Mouse (Mus musculus) cerebellum, adult 2 months (tissue): ENCODE results near the gene Cdkn1c. TPM values are rescaled to one million over a fixed set of nuclear protein-coding genes. Genes with fewer than 3 reads are reported as not detected.

Experiments
- DNase-seq, 2 experiments: peaks; one replicate each; pipeline ENCODE4 v3.0.0; 2021
- H3K27ac ChIP-seq: fragments of 200-500 bp; 2 replicates; pipeline ENCODE4 v1.5.1; 2012; ENCODE audit warnings: low read length, control low read depth, inconsistent platforms; ENCODE audit not compliant: insufficient read depth
- H3K27me3 ChIP-seq: fragments of 200-500 bp; 2 replicates; pipeline ENCODE4 v1.6.1; 2012; ENCODE audit warnings: inconsistent platforms, mild to moderate bottlenecking, low read length, moderate library complexity; ENCODE audit not compliant: control insufficient read depth, insufficient read depth
- H3K4me1 ChIP-seq: fragments of 200-500 bp; 2 replicates; pipeline ENCODE4 v1.6.1; 2011; ENCODE audit warnings: low read length; ENCODE audit not compliant: control insufficient read depth, insufficient read depth
- H3K4me3 ChIP-seq: fragments of 200-500 bp; replicated peaks from 2 replicates; pipeline ENCODE3; 2011; ENCODE audit warnings: mild to moderate bottlenecking, low read depth, low read length, control low read depth; ENCODE audit not compliant: insufficient read depth
- CTCF ChIP-seq: fragments of 200-500 bp; IDR thresholded peaks from 2 replicates; pipeline ENCODE4 v1.5.1; 2011; ENCODE audit warnings: low read depth, mild to moderate bottlenecking, control low read depth, low read length, moderate library complexity, borderline replicate concordance; ENCODE audit not compliant: insufficient read depth
- POLR2A ChIP-seq: fragments of 200-500 bp; IDR thresholded peaks from 2 replicates; pipeline ENCODE4 v1.6.1; 2011; ENCODE audit warnings: low read length, control low read depth, borderline replicate concordance; ENCODE audit not compliant: insufficient read depth
- WGBS: fragments of 180-500 bp; shearing (Covaris S2); methylation state at CpG from one replicate; pipeline ENCODE4 v1.1.7; 2018; 5-methylcytosine and 5-hydroxymethylcytosine counted together
- polyA plus RNA-seq: library from polyadenylated mRNA; depleted of rRNA; stranded (reverse); fragments of >200 nt; gene quantifications from 2 replicates; pipeline ENCODE4 v1.2.3, GENCODE M21; 2012

The Cdkn1c gene
- polyA plus RNA-seq, 1 experiment, result 8.2 TPM

GRCm38 (mm10) chr7:143481806-143482387 lies 21.0 kb upstream of the Cdkn1c start:
- 42% methylated on average over 5 of the region's 5 CpGs for WGBS
- no peak for TF ChIP-seq POLR2A
- TF ChIP-seq CTCF, result no peak
- H3K27ac ChIP-seq, result no peak overlapping the region
- H3K27me3 ChIP-seq, result no peaks in the 10 kb centered on the region
- no peak for DNase-seq
- H3K4me1 ChIP-seq, result no peaks in the 10 kb centered on the region
- no peak overlapping the region for H3K4me3 ChIP-seq

GRCm38 (mm10) chr7:143480498-143480897 lies 19.6 kb upstream of the Cdkn1c start:
- Histone ChIP-seq H3K4me1 (no peaks in the 10 kb centered on the region), H3K4me3 (no peak overlapping the region), H3K27ac (no peak overlapping the region), H3K27me3 (no peaks in the 10 kb centered on the region)
- 25% methylated on average over 13 of the region's 13 CpGs for WGBS
- TF ChIP-seq CTCF (peak; percentile 38; the same call in 1 of the 2 replicates), POLR2A (no peak)
- no peak for DNase-seq

GRCm38 (mm10) chr7:143477800-143478199 lies 16.9 kb upstream of the Cdkn1c start:
- no peak overlapping the region for H3K4me3 ChIP-seq
- no peaks in the 10 kb centered on the region for H3K4me1 ChIP-seq
- WGBS, result 77% methylated on average over 5 of the region's 5 CpGs
- H3K27ac ChIP-seq, result no peak overlapping the region
- no peaks in the 10 kb centered on the region for H3K27me3 ChIP-seq
- TF ChIP-seq POLR2A (no peak), CTCF (no peak)
- no peak for DNase-seq

GRCm38 (mm10) chr7:143476702-143477335 lies 16.0 kb upstream of the Cdkn1c start:
- Histone ChIP-seq H3K4me1 (no peaks in the 10 kb centered on the region), H3K4me3 (no peak overlapping the region), H3K27ac (no peak overlapping the region), H3K27me3 (no peaks in the 10 kb centered on the region)
- DNase-seq, result no peak
- no peak for TF ChIP-seq POLR2A
- TF ChIP-seq CTCF, result no peak
- WGBS, result 85% methylated on average over 3 of the region's 3 CpGs

GRCm38 (mm10) chr7:143475876-143476275 lies 15.0 kb upstream of the Cdkn1c start:
- TF ChIP-seq CTCF (no peak), POLR2A (no peak)
- WGBS, result 67% methylated on average over 11 of the region's 11 CpGs

GRCm38 (mm10) chr7:143474811-143475210 lies 14.0 kb upstream of the Cdkn1c start:
- no peak overlapping the region for H3K4me3 ChIP-seq
- TF ChIP-seq POLR2A, result no peak
- no peak for TF ChIP-seq CTCF
- WGBS, result 28% methylated on average over 10 of the region's 10 CpGs
- H3K27me3 ChIP-seq, result no peaks in the 10 kb centered on the region
- H3K27ac ChIP-seq, result no peak overlapping the region
- DNase-seq, result no peak
- no peaks in the 10 kb centered on the region for H3K4me1 ChIP-seq

More at GRCm38 (mm10) chr7:143475876-143476275, 15.0 kb upstream of the Cdkn1c start:
- no peaks in the 10 kb centered on the region for H3K27me3 ChIP-seq
- H3K4me1 ChIP-seq, result no peaks in the 10 kb centered on the region
- H3K4me3 ChIP-seq, result no peak overlapping the region
- H3K27ac ChIP-seq, result no peak overlapping the region
- DNase-seq, result no peak

- WGBS, result 42% methylated on average over 4 of the region's 4 CpGs
Observed at GRCm38 (mm10) chr7:143473347-143474101, 12.7 kb upstream of the Cdkn1c start, which contains the start of gene Slc22a18. Gene Slc22a18 (plus strand): TSS chr7:143473736.

GRCm38 (mm10) chr7:143469946-143470345 lies 9.1 kb upstream of the Cdkn1c start:
- TF ChIP-seq CTCF, result peak; percentile 82
- TF ChIP-seq POLR2A, result no peak
- Histone ChIP-seq H3K4me3 (no peak overlapping the region), H3K4me1 (no peaks in the 10 kb centered on the region), H3K27ac (no peak overlapping the region), H3K27me3 (peaks cover under 1% of the 10 kb centered on the region; the same call in 1 of the 2 replicates)
- peak; percentile 52 to 71 for DNase-seq
- WGBS, result 17% methylated on average over 8 of the region's 8 CpGs

More at GRCm38 (mm10) chr7:143473347-143474101, 12.7 kb upstream of the Cdkn1c start, which contains the start of gene Slc22a18:
- Histone ChIP-seq H3K27ac (no peak within 1 kb of the TSS), H3K4me3 (no peak within 1 kb of the TSS), H3K4me1 (no peaks in the 10 kb centered on the region), H3K27me3 (no peaks in the 10 kb centered on the region)
- TF ChIP-seq CTCF, result no peak
- TF ChIP-seq POLR2A, result no peak
- DNase-seq, result no peak
